Mouse (Mus musculus): ENCODE measurements around the gene S100a8.

DNA sequence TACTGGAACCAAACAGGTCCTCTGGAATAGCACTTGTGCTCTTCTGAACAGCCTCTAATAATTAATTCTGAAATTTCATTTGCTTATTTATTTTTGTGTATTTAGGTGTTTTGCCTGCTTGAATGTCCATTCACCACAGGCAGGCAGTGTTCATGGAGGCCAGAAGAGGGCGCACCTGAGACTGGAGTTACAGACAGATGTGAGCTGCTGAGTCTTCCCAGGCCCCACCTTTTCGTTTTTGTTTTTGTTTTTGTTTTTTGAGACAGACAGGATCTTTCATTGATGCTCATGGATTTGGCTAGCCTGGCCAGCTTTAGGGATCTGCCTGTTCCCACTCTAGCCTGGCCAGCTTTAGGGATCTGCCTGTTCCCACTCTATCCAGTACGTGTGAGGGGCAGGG is 24.6 kb upstream of the S100a8 start:
- TF ChIP-seq CHD2 (IDR thresholded peaks at IDR 0.05; ENCODE audit: low read depth, low read length) = no peak
- no peak for TF ChIP-seq MAFK (IDR thresholded peaks at IDR 0.05; ENCODE audit: insufficient read depth, low read depth, low read length)
- TF ChIP-seq ZNF384 (IDR thresholded peaks at IDR 0.05; ENCODE audit: low read depth, low read length) = no peak

All from ES-E14 (cell line).